Mouse (Mus musculus): ENCODE results near the gene Ptgs2. TPM values are rescaled to one million over a fixed set of nuclear protein-coding genes. Genes with fewer than 3 reads are reported as not detected.

The Ptgs2 gene
- polyA plus RNA-seq (2017; shearing (Covaris generic)), result not detected

GRCm38 (mm10) chr1:150099790-150100333 lies at the start of gene Ptgs2:
Gene Ptgs2 (plus strand): TSS chr1:150100031.
- no peak for ATAC-seq

DNA sequence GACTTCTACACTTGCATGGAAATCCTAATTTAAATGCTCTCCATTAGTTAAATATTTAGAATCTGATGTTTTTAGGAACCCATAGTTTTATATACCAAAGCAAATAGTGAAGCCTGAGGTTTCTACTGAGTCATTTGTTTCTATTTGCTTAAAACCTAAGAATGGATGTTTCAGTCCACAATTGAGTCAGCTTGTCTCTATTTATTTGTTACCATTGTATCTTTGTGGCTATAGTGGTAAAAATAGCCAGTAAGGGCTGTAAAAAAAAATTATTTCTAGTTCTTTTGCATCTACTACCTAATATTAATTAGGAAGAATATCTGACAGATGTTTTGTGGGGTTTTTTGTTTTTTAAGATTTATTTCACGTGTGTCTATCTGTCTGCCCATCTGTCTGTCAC lies 49.6 kb upstream of the Ptgs2 start:
- ATAC-seq, result no peak

- no peak for ATAC-seq
These were observed 34.1 kb upstream of the Ptgs2 start for GRCm38 (mm10) chr1:150065684-150066083.

GRCm38 (mm10) chr1:150072880-150073279 lies 27.0 kb upstream of the Ptgs2 start:
- no peak for ATAC-seq

DNA sequence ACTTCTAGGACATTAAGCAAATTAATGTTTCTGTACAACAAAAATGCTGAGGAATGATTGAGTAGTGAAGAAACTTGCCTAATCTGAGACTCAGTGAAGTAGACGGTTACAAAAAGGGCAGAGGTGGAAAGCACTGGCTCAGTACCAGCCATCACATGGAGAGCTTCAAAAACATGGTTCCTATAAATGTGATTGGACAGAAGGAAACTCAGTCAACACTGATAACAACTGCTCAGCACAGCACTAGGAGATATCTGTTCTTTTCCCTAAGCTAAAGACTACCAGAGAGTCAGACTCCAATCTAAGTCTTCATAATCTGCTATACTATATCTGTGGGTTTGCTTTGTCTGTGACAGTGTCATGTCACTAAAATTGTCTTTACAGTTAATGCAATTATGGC lies 25.2 kb upstream of the Ptgs2 start:
- no peak for ATAC-seq

DNA sequence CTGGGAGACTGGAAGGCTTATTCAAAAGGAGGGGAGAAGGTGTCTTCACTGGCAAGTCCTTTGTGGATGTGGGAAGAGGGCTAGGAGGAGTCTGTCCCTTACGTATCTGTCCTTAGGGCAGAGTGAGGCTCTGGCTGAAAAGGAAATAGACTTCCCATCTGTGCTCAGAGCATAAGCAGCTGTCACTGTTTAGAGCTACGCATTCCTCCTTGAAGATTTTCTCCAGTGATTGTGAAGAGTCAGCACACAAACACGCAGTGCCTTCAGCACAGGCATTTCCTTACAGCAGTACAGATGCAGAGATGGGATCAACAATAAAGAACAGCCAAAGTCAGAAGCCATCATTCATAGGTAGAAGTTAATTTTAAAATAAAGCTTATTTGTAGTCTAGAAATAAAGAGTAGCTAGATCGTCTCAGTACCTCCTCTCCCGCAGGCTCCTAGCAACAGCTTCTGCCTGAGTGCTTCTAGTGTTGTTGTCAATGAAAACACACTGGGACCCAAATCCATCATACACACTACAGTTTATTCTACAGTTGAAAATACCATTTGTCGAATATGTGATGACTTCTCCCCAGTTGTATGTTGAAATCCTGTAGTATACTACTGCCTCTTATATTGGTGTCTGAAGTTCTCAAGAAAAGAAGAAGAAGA lies 10.7 kb upstream of the Ptgs2 start:
- ATAC-seq, result no peak

- no peak for ATAC-seq
These were observed 9.6 kb upstream of the Ptgs2 start for GRCm38 (mm10) chr1:150090229-150090628.

DNA sequence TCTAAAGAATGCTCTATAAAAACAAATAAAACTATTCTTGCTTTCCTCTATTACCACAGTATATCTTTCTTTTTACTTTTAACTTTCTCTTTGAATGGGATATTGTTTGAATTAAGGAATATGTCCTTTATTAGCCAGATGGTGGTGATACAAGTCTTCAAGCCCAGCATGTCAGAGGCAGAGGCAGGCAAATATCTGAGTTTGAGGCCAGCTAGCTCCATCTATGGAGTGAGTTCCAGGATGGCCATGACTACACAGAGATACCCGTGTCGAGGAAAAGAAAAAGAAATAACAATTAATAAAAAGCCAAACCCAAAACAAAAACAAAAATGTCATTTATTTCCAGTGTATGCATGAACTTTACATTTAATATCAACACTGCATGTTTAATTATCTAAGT lies 2.8 kb upstream of the Ptgs2 start:
- ATAC-seq, result no peak

GRCm38 (mm10) chr1:150097721-150098120 lies 2.1 kb upstream of the Ptgs2 start:
- no peak for ATAC-seq

DNA sequence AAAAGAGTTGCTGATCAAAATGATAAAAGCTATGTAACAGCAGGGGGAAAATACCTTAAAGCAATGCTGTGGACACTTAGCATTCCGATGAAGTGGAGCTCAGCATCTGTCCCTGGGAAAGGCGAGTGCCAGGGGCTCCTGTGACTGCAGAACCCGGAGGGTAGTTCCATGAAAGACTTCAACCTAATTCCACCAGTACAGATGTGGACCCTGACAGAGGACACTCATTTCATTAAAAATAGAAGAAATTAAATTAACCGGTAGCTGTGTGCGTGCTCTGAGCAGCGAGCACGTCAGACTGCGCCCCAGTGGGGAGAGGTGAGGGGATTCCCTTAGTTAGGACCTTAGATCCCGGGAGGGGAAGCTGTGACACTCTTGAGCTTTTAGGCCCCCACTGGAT lies 457 bp upstream of the Ptgs2 start:
- ATAC-seq, result no peak

DNA sequence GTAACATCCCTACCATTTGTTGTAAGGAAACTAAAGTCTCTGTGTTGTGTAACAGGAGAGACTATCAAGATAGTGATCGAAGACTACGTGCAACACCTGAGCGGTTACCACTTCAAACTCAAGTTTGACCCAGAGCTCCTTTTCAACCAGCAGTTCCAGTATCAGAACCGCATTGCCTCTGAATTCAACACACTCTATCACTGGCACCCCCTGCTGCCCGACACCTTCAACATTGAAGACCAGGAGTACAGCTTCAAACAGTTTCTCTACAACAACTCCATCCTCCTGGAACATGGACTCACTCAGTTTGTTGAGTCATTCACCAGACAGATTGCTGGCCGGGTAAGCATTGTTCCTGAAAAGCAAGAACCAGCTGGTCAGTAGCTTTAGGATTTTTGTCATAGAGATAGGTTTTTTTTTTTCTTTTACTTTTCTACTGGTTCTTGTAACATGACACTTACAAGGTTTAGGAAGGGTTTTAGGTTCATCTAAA lies 4.4 kb downstream of the Ptgs2 start:
- no peak for ATAC-seq

GRCm38 (mm10) chr1:150106736-150107135 lies 6.9 kb downstream of the Ptgs2 start:
- no peak for ATAC-seq

- ATAC-seq, result no peak
These were observed 9.8 kb downstream of the Ptgs2 start for GRCm38 (mm10) chr1:150109591-150109990.

GRCm38 (mm10) chr1:150115352-150115751 lies 15.5 kb downstream of the Ptgs2 start:
- no peak for ATAC-seq

GRCm38 (mm10) chr1:150118352-150118751 lies 18.5 kb downstream of the Ptgs2 start:
- ATAC-seq, result no peak

DNA sequence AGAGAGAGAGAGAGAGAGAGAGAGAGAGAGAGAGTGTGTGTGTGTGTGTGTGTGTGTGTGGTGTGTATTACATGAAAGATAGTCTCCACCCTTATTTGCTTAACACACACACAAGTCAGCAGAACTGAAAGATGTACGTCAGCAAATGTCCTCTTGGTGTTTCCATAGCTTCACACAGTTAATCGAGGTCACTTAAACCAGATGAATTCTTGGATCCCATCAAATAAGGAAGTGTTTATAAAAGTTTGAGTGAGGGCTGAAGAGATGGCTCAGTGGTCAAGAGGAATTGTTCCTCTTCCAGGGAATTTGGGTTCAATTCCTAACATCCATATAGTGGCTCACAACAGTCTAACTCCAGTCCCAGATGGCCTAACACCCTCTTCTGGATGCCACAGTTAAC lies 25.7 kb downstream of the Ptgs2 start:
- no peak for ATAC-seq

DNA sequence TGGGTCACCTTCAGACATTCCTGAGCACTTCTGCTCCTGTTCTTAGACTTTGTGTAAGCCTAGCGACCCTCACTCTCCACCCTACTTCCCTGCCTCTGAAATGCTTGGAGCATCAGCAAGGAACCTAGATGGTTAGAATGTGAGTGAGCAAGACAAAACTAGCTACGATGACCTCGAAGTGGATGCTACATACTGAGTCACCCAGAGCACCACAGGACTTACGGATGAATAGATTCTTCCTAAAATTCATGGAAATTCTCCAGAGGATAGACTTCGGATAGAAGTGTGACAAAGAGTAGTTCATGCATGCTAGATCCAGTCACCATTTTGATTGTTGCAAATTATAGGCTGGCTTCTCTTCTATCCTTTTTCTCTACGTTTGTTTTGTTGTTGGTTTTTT lies 30.2 kb downstream of the Ptgs2 start:
- ATAC-seq, result no peak

DNA sequence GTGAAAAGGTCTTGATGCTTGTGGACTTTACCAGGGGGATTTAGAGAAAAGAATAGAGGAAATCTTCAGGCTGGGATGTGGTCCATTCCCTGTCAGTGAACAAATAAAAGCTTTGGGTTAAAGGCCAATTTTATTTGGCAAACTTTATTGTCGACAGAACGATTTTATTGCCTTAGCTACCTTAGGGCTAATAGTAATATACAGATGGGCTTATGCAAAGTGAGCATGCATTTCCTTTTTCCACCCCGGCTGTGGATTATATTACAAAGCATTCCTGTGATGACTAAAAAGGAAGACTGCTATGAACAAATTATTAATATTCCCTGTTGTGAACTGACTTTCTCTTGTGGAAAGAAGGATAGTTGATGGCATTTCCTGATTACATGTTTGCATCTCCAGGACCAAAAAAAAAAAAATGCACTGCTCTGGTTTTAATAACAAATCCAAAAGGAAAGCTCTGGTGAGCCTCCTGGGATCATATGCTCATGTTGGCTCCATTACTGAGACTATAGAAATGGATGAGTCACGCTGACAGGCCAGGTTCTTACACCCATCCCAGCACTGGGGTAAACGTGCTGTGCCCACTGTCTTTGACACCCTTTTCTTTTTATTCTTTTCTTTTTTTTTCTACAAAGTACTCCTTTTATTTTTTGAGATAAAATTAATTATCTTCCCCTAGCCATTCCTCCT lies 30.9 kb downstream of the Ptgs2 start:
- no peak for ATAC-seq

GRCm38 (mm10) chr1:150135350-150135749 lies 35.5 kb downstream of the Ptgs2 start:
- ATAC-seq, result no peak

DNA sequence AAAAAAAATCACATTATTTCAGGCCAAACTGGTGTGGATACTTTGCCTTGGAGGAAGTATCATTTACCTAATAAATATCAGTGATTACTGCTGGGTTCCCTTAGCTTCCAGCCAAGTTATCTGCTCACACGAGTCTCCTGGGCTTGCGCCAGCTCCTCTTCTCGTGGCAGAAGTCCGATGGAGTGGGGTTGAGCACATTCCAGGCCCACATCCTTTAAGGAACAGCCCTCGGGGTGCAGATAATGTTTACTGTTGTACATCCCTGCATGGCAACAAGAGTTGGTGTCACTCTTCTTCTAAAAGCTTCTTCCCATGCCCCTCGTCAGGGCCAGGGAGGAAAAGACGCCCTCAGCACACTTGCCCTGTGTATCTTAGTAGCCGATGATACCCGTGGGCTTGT lies 39.9 kb downstream of the Ptgs2 start:
- no peak for ATAC-seq

- no peak for ATAC-seq
These were observed 42.1 kb downstream of the Ptgs2 start for GRCm38 (mm10) chr1:150141939-150142338.

DNA sequence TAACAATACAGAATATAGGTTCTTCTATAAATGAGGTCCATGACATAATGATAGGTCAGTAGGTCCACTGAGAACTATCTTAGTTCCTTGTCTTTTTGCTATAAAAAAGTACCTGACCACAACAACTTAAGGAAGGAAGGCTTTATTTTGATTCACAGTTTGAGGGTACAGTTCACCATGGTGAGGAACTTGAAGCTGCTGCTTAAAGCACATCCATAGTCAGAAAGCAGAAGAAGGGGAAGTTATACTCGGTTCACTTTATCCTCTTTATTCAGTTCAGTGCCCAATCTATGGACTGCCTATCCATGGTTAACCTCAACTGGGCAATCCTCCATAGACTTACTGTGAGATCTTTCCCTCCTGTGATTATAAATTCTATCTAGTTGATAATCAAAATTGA lies 43.7 kb downstream of the Ptgs2 start:
- no peak for ATAC-seq

DNA sequence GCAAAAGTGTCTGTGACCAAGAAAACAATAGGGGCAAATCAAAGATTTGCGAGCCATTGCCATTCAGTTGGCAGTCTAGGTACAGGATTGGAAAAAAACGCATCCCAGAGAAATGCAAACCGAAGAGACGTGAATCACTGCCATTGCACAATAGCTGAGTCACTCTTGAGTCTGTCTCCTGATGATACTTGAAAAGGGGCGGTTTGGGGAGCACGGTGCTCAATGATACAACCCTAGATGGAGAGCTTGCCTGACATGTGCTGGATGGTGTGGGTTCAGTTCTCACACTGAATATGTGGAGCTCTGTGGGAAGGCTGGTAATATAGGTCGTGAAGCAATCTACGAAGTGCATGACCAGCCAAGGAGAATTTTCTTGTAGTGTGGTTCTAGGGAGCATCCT lies 45.2 kb downstream of the Ptgs2 start:
- ATAC-seq, result no peak

- no peak for ATAC-seq
These were observed 47.4 kb downstream of the Ptgs2 start for GRCm38 (mm10) chr1:150147272-150147671.

All from CD4-positive, CD25-positive, alpha-beta regulatory T cell, adult 4 months (primary cell).